Mouse (Mus musculus) forebrain, embryonic 16.5 days (tissue): ENCODE data around the gene Zbtb42. TPM values are rescaled to one million over a fixed set of nuclear protein-coding genes. Genes with fewer than 3 reads are reported as not detected.

Experiments
- ATAC-seq: fragments of 200-750 bp; cut with Nextera tagmentation; 2 replicates; pipeline ENCODE4 v1.8.0; 2017; ENCODE audit warnings: mild to moderate bottlenecking, moderate library complexity
- H3K27ac ChIP-seq: fragments of 300-500 bp; sonication (generic); 2 replicates; pipeline ENCODE4 v1.5.1; 2014; ENCODE audit warnings: low read length, control low read depth
- H3K27me3 ChIP-seq: fragments of 300-500 bp; sonication (generic); replicated peaks from 2 replicates; pipeline ENCODE4 v1.6.1; 2014; ENCODE audit warnings: low read length; ENCODE audit not compliant: control insufficient read depth, insufficient read depth
- H3K36me3 ChIP-seq: fragments of 300-500 bp; sonication (generic); 2 replicates; pipeline ENCODE4 v1.6.1; 2014; ENCODE audit not compliant: control insufficient read depth, insufficient read depth
- H3K4me1 ChIP-seq: fragments of 300-500 bp; sonication (generic); replicated peaks from 2 replicates; pipeline ENCODE4 v1.6.1; 2014; ENCODE audit warnings: low read length; ENCODE audit not compliant: control insufficient read depth, insufficient read depth
- H3K4me2 ChIP-seq: fragments of 300-500 bp; sonication (generic); 2 replicates; pipeline ENCODE4 v1.6.1; 2014; ENCODE audit warnings: mild to moderate bottlenecking, low read length, control low read depth
- H3K4me3 ChIP-seq: fragments of 300-500 bp; sonication (generic); replicated peaks from 2 replicates; pipeline ENCODE4 v1.5.1; 2014; ENCODE audit warnings: mild to moderate bottlenecking, low read length, control low read depth
- H3K9ac ChIP-seq: fragments of 300-500 bp; sonication (generic); replicated peaks from 2 replicates; pipeline ENCODE4 v1.6.1; 2014; ENCODE audit warnings: low read depth, low read length, control low read depth
- H3K9me3 ChIP-seq: fragments of 300-500 bp; sonication (generic); 2 replicates; pipeline ENCODE4 v1.6.1; 2016; ENCODE audit warnings: low read length; ENCODE audit not compliant: control insufficient read depth
- WGBS: fragments of 180-500 bp; shearing (Covaris S2); extraction: QIAGEN DNeasy Blood & Tissue Kit; methylation state at CpG from one replicate; pipeline ENCODE4 v1.1.7; 2014; 5-methylcytosine and 5-hydroxymethylcytosine counted together
- polyA plus RNA-seq: library from polyadenylated mRNA; unstranded; fragments of >200 nt; fragmentation: Nextera tagmentation; extraction: Ambion mirVana; gene quantifications from 2 replicates; pipeline ENCODE4 v1.2.1, GENCODE M21; 2015

The Zbtb42 gene
- polyA plus RNA-seq, result 0.65 and 0.92 TPM in 2 replicates

DNA sequence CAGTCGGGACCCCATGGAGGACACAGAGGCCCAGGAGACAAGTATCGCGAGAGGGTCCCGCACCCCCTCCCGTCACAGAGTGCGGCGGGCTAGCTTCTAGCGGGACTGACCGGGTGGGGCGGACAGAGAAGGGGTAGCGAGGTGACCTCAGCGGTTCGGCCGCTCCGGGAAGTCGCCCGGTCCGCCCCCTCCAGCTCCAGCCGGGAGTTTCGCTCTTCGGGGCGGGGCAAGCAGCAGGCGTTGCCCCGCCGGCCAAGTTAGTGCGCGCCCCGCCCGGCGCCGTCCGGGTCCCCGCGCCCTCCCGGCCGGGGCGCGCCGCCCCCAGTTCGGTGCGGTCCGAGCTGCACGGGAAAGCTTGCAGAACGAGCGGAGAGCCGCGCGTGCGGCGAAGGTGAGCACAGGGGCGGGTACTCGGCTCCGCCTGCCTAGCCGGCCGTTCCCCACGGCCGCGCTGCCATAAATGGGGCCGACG, at the start of gene Zbtb42:
Zbtb42 (plus strand) TSS at position 274 of the 472 bp plus-strand sequence.
- Histone ChIP-seq H3K4me3 (peak within 1 kb of the TSS; percentile 56), H3K4me2 (peak within 1 kb of the TSS; percentile 97), H3K9ac (peak within 1 kb of the TSS; percentile 61), H3K36me3 (no peaks in the 10 kb centered on the region), H3K27me3 (peaks cover 23% of the 10 kb centered on the region), H3K4me1 (peaks cover 27% of the 10 kb centered on the region), H3K9me3 (no peaks in the 10 kb centered on the region), H3K27ac (no peak within 1 kb of the TSS)
- WGBS, result 0% methylated on average over 46 of the region's 60 CpGs
- 0 out of 2 replicates have a peak, but pooled peaks have one; percentile 10 for ATAC-seq

DNA sequence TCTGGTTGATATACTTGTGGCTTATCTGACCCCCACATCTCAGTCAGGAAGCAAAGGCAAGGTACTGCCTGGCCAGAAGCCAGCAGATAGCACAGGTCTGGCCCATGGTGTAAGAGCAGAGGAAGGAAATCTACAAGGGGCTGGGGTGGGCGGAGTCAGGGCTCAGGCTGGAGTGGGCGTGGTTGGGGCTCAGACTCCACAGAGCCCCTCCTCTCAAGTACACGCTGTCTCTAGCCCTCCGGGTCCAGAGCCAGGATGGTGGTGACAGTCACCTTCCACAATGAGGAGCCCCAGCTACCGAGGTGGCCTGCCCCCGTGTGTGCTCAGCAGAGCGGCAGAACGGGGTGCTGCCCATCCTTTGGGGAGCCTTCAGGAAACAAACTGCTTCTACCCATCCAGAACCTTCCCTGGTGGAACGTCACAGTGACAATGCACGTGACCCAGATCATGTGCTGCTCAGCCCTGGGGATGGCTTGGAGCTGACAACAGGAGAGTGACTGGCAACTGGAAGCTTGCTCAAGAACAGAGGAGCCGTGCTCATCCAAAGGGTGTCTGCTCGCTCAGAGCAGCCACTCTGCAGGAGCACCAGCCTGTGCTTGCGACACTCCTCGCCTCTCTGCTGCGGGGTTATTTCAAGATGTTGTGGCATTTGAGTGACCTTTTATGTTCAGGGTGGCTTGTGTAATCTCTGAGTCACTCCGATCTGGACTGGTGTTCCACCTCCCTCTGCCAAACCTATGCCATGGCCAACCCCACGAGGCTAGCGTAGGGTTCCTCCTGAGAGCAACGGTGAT, 49.5 kb upstream of the Zbtb42 start:
- H3K4me2 ChIP-seq, result peak overlapping the region; percentile 47
- no peaks in the 10 kb centered on the region for H3K9me3 ChIP-seq
- no peaks in the 10 kb centered on the region for H3K27me3 ChIP-seq
- 39% methylated on average over 19 of the region's 19 CpGs for WGBS
- H3K27ac ChIP-seq, result no peak overlapping the region
- H3K9ac ChIP-seq, result peak overlapping the region; percentile 27
- no peaks in the 10 kb centered on the region for H3K36me3 ChIP-seq
- peak overlapping the region; percentile 30 for H3K4me3 ChIP-seq
- peaks cover 6% of the 10 kb centered on the region for H3K4me1 ChIP-seq
- peak; percentile 77 for ATAC-seq

DNA sequence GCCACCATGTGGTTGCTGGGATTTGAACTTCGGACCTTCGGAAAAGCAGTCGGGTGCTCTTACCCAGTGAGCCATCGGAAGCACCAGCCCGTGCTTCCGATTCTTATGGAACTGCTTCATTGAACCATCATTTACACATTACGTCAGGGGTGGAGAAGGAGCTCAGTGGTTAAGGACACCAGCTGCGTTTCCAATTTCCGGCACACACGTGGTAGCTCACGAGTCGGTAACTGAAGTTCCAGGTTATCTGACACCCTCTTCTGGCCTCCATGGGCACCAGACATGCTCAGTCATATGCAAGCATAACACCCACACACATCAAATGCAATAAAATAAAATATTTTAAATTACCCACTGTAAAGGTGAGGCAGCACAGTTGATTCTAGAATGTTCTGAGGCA, 48.6 kb upstream of the Zbtb42 start:
- H3K9me3 ChIP-seq, result no peaks in the 10 kb centered on the region
- 93% methylated on average over 12 of the region's 12 CpGs for WGBS
- no peak overlapping the region for H3K4me3 ChIP-seq
- ATAC-seq, result no peak
- H3K27ac ChIP-seq, result no peak overlapping the region
- no peak overlapping the region for H3K4me2 ChIP-seq
- no peaks in the 10 kb centered on the region for H3K27me3 ChIP-seq
- no peaks in the 10 kb centered on the region for H3K36me3 ChIP-seq
- no peak overlapping the region for H3K9ac ChIP-seq
- peaks cover 6% of the 10 kb centered on the region for H3K4me1 ChIP-seq

DNA sequence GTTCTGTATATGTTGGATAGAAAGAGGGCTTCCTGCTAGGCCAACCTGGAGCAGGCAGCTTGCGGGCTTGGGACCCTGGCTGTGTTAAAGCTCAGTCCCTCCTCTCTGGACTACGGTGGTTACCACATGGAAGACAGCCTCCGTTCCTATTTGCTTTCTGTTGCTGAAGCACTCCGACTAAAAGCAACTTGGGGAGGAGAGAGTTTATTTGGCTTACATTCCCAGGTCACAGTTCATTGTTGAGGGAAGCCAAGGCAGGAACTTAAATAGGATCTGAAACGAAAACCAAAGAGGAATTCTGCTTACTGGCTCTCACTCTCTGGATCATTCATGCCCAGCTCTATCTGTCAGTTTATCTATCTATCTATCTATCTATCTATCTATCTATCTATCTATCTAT, 47.8 kb upstream of the Zbtb42 start:
- Histone ChIP-seq H3K27ac (no peak overlapping the region), H3K4me1 (peaks cover 6% of the 10 kb centered on the region), H3K4me2 (no peak overlapping the region), H3K9me3 (no peaks in the 10 kb centered on the region), H3K36me3 (no peaks in the 10 kb centered on the region), H3K4me3 (no peak overlapping the region), H3K27me3 (no peaks in the 10 kb centered on the region), H3K9ac (no peak overlapping the region)
- ATAC-seq, result no peak
- 81% methylated on average over 5 of the region's 5 CpGs for WGBS

DNA sequence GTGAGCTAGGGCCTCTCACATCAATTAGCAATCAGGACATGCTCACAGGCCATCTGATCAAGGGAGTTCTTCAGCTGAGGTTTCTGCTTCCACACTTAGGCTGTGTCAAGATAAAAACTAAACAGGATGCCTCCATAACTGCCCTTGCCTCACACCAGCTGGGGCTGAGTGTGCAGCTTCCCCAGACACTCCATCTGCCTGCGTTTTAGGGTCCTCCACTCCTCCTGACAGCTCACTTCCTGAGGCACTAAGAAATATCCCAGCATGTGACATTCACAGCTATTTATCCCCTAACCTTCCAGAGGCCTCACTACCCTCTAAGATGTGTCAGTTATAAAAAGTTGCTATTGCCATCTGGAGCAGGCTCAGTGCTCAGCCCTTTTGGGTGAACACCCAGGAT, 47.2 kb upstream of the Zbtb42 start:
- peaks cover 6% of the 10 kb centered on the region for H3K4me1 ChIP-seq
- no peak overlapping the region for H3K27ac ChIP-seq
- no peaks in the 10 kb centered on the region for H3K9me3 ChIP-seq
- H3K36me3 ChIP-seq, result no peaks in the 10 kb centered on the region
- no peaks in the 10 kb centered on the region for H3K27me3 ChIP-seq
- no peak overlapping the region for H3K4me2 ChIP-seq
- no peak overlapping the region for H3K4me3 ChIP-seq
- WGBS, result 62% methylated on average over 1 of the region's 1 CpGs
- no peak for ATAC-seq
- H3K9ac ChIP-seq, result no peak overlapping the region

DNA sequence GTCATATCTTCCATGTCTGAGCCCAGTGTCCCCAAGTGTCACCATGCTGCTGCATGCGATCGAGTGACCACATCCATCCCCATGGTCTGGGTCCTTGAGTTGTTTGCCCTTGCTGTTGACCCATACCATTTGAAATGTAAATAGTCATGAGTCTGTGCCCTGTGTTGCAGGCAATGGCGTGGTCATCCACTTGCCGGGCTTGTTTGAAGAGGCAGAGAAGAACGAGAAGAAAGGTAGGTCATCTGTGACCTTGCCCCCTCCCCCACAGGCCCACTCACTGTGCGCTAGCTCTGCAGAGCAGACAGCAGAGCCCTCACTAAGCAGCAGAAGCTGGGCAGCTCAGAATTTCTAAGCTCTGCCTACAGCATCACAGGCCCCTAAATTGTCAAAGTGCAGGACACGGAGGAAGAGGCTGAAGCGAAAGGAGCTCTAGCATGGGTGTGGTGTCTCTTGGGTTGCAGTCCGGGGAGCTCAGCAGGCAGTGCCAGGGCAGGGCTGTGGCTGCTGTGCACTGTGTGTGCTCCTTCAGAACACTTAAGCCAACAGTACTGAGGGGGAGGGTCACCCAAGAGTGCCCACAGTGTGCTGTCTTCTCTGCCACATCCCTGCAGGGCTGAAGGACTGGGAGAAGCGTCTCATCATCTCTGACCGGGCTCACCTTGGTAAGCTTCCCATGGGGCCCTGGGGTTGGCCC, 46.4 kb upstream of the Zbtb42 start:
- H3K36me3 ChIP-seq, result no peaks in the 10 kb centered on the region
- no peak for ATAC-seq

DNA sequence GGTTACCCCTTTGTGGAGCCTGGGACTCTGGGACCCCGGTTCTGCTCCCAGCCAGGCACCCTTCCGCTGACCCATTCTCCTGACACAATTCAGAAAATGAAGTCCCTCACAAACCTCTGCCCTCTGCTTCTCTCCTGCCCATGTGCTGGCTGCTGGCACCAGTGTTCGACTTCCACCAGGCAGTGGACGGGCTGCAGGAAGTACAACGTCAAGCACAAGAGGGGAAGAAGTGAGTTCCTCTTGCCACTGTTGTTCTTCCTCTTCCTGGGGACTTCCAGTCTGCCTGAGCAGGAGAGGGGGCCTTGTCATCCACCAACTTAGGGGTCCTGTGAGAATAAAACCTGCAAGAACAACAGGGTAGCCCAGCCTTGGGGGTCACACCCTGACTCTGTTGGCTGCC, 45.7 kb upstream of the Zbtb42 start:
- WGBS, result 90% methylated on average over 5 of the region's 5 CpGs
- H3K4me1 ChIP-seq, result peaks cover 6% of the 10 kb centered on the region
- no peak overlapping the region for H3K4me3 ChIP-seq
- no peak for ATAC-seq
- no peak overlapping the region for H3K9ac ChIP-seq
- no peak overlapping the region for H3K27ac ChIP-seq
- H3K4me2 ChIP-seq, result no peak overlapping the region
- no peaks in the 10 kb centered on the region for H3K36me3 ChIP-seq
- H3K27me3 ChIP-seq, result no peaks in the 10 kb centered on the region
- no peaks in the 10 kb centered on the region for H3K9me3 ChIP-seq

More for the DNA sequence above, 46.4 kb upstream of the Zbtb42 start:
- no peak overlapping the region for H3K27ac ChIP-seq
- H3K4me1 ChIP-seq, result peaks cover 6% of the 10 kb centered on the region
- no peak overlapping the region for H3K9ac ChIP-seq
- no peak overlapping the region for H3K4me3 ChIP-seq
- H3K27me3 ChIP-seq, result no peaks in the 10 kb centered on the region
- no peak overlapping the region for H3K4me2 ChIP-seq
- 83% methylated on average over 11 of the region's 11 CpGs for WGBS
- no peaks in the 10 kb centered on the region for H3K9me3 ChIP-seq

DNA sequence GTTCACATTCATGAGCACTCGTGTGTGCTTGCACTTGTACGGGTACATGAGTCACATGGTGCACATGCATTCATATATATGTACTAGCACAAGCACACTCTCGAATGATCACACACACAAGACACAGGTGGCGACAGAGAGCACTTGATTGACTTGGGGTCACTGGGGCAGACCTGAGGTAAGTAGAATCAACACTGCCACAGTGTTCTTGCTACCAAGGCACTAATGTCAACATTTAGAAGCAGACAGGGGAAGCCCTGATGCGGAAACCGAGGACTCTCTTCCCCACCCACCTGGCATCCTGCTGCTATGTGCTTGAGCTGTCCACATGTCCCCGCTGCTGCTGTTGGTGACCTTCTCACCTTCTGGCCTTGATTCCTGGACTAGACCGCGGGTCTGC, 44.9 kb upstream of the Zbtb42 start:
- Histone ChIP-seq H3K9me3 (no peaks in the 10 kb centered on the region), H3K4me1 (peaks cover 6% of the 10 kb centered on the region), H3K9ac (no peak overlapping the region), H3K27ac (no peak overlapping the region), H3K4me2 (no peak overlapping the region), H3K27me3 (no peaks in the 10 kb centered on the region), H3K4me3 (no peak overlapping the region), H3K36me3 (no peaks in the 10 kb centered on the region)
- no peak for ATAC-seq
- 83% methylated on average over 9 of the region's 9 CpGs for WGBS

DNA sequence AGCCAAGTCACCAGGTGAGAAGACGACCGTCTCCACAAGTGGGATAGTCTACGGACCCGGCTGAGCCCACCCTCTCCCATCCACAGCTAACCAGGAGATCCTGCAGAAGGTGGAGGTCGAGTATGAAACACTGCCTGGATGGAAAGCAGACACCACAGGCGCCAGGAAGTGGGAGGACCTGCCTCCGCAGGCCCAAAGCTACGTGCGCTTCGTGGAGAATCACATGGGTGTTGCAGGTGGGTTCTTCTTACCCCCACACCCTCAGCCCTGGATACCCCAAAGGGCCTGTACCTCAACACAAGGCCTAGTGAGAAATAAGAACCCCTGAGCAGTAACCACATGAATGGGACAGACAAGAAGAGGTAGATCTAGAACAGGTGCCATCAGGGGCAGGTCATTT, 39.1 kb upstream of the Zbtb42 start:
- Histone ChIP-seq H3K36me3 (no peaks in the 10 kb centered on the region), H3K4me2 (no peak overlapping the region), H3K4me3 (no peak overlapping the region), H3K27me3 (no peaks in the 10 kb centered on the region), H3K9me3 (no peaks in the 10 kb centered on the region), H3K4me1 (peaks cover 5% of the 10 kb centered on the region; the same call in 1 of the 2 replicates), H3K9ac (no peak overlapping the region), H3K27ac (no peak overlapping the region)
- 88% methylated on average over 10 of the region's 10 CpGs for WGBS
- no peak for ATAC-seq
